1 mouse cellular context compared by ENCODE assay signal in the genomic region with DNA sequence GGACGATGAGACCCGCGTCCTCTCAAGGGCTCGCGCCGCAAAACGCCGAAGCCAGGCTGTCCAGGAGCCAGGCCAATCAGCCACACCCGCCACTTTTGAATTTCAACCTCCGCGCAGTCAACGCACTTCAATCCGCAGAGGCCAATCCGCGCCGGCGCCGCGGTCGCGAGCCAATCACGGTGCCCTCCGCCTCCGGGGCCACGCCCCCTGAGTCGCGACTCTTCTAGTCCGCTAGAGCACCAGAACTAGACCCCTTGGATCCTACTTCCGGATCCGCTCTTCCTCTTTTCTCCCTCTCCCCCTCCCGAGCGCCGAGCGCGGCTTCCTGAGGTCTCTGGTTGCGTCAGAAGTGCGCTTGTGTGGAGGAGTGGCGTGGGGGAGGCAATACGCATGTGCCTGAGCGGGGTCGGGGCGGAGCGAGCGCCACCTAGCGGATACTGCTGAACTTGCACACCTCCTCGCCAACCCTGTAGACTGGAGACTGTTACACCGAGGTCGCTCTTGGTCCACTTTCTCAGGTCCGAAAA.
A peak's percentile ranks its signal among the peaks of the same experiment; 100 is the strongest.
TF ChIP-seq lines count a peak whose summit lies in the region.

A gene (minus strand): TSS at position 129 of the 527 bp plus-strand sequence.

TF ChIP-seq in MEL, 35 proteins besides CTCF, POLR2A, EP300 and RAD21 (continued from another document):
- TF ChIP-seq CHD1 (IDR thresholded peaks at IDR 0.05; ENCODE audit: low read depth, low read length) = no peak
- no peak for TF ChIP-seq JUND (IDR thresholded peaks at IDR 0.05; ENCODE audit: low read depth, low read length)
- no peak for TF ChIP-seq USF1 (IDR thresholded peaks at IDR 0.05; ENCODE audit: low read depth, low read length)
- TF ChIP-seq MXI1 (IDR thresholded peaks at IDR 0.05; ENCODE audit: low read depth, low read length) = peak; percentile 70
- TF ChIP-seq ZKSCAN1 (IDR thresholded peaks at IDR 0.05; ENCODE audit: low read depth, low read length) = no peak
- TF ChIP-seq TCF12 (IDR thresholded peaks at IDR 0.05; ENCODE audit: low read depth, low read length) = no peak; the same call in 1 of the 2 replicates
- peak; percentile 62; the same call in 1 of the 2 replicates for TF ChIP-seq KAT2A (conservative IDR thresholded peaks at IDR 0.05; ENCODE audit: low read depth, low read length)
- TF ChIP-seq TAL1 (IDR thresholded peaks at IDR 0.05; ENCODE audit: low read length) = no peak
- peak; percentile 76; the same call in 1 of the 2 replicates for TF ChIP-seq MAZ (IDR thresholded peaks at IDR 0.05; ENCODE audit: low read depth, low read length)
- TF ChIP-seq ZC3H11A (IDR thresholded peaks at IDR 0.05; ENCODE audit: low read depth, low read length) = peak; percentile 6; the same call in 1 of the 2 replicates
- no peak for TF ChIP-seq CHD2 (IDR thresholded peaks at IDR 0.05; ENCODE audit: low read length)
